Mouse (Mus musculus): ENCODE measurements at regions not wholly inside any gene's neighbourhood (a gene's known extent, or its start where the extent isn't known, plus 50 kb on each side); places are given as distances from the start of the nearest gene placed in this dataset.

GRCm38 (mm10) chr13:110960212-110960611, 294.6 kb upstream of the Actbl2 start:
- no peak overlapping the region for H3K4me2 ChIP-seq

GRCm38 (mm10) chr13:110967109-110967508, 287.7 kb upstream of the Actbl2 start:
- DNase-seq (ENCODE audit: low spot score, missing footprints) (peak; percentile 86), ATAC-seq (ENCODE audit: low FRiP score) (no peak)
- WGBS: 49% methylated on average over 8 of the region's 8 CpGs
- H3K4me3 ChIP-seq (ENCODE audit: low read depth, low read length): no peak overlapping the region
- H3K4me1 ChIP-seq (ENCODE audit: control insufficient read depth, insufficient read depth, low read length): peaks cover 4% of the 10 kb centered on the region; the same call in 1 of the 2 replicates
- no peaks in the 10 kb centered on the region for H3K9me3 ChIP-seq (ENCODE audit: control insufficient read depth, low read length)
- H3K27ac ChIP-seq (ENCODE audit: low read depth, low read length): no peak overlapping the region
- H3K9ac ChIP-seq (ENCODE audit: low read length): no peak overlapping the region
- H3K36me3 ChIP-seq (ENCODE audit: control insufficient read depth, insufficient read depth, low read length): no peaks in the 10 kb centered on the region
- H3K4me2 ChIP-seq: no peak overlapping the region
- H3K27me3 ChIP-seq (ENCODE audit: control insufficient read depth, insufficient read depth, low read length): no peaks in the 10 kb centered on the region

More at GRCm38 (mm10) chr13:110960212-110960611, 294.6 kb upstream of the Actbl2 start:
- 93% methylated on average over 5 of the region's 5 CpGs for WGBS
- Histone ChIP-seq H3K4me1 (ENCODE audit: control insufficient read depth, insufficient read depth, low read length) (no peaks in the 10 kb centered on the region), H3K9me3 (ENCODE audit: control insufficient read depth, low read length) (no peaks in the 10 kb centered on the region), H3K36me3 (ENCODE audit: control insufficient read depth, insufficient read depth, low read length) (no peaks in the 10 kb centered on the region), H3K27me3 (ENCODE audit: control insufficient read depth, insufficient read depth, low read length) (no peaks in the 10 kb centered on the region), H3K9ac (ENCODE audit: low read length) (no peak overlapping the region), H3K4me3 (ENCODE audit: low read depth, low read length) (no peak overlapping the region), H3K27ac (ENCODE audit: low read depth, low read length) (no peak overlapping the region)
- ATAC-seq (ENCODE audit: low FRiP score): no peak
- no peak for DNase-seq (ENCODE audit: low spot score, missing footprints)

- Histone ChIP-seq H3K9ac (ENCODE audit: low read length) (no peak overlapping the region), H3K4me1 (ENCODE audit: control insufficient read depth, insufficient read depth, low read length) (peaks cover 4% of the 10 kb centered on the region; the same call in 1 of the 2 replicates), H3K4me3 (ENCODE audit: low read depth, low read length) (no peak overlapping the region), H3K27ac (ENCODE audit: low read depth, low read length) (no peak overlapping the region), H3K4me2 (no peak overlapping the region), H3K27me3 (ENCODE audit: control insufficient read depth, insufficient read depth, low read length) (no peaks in the 10 kb centered on the region), H3K36me3 (ENCODE audit: control insufficient read depth, insufficient read depth, low read length) (no peaks in the 10 kb centered on the region), H3K9me3 (ENCODE audit: control insufficient read depth, low read length) (no peaks in the 10 kb centered on the region)
- WGBS: 51% methylated on average over 5 of the region's 5 CpGs
- ATAC-seq (ENCODE audit: low FRiP score) (peak; percentile 96), DNase-seq (ENCODE audit: low spot score, missing footprints) (peak; percentile 89)
Measured at GRCm38 (mm10) chr13:110967626-110968506, 286.9 kb upstream of the Actbl2 start.

DNA sequence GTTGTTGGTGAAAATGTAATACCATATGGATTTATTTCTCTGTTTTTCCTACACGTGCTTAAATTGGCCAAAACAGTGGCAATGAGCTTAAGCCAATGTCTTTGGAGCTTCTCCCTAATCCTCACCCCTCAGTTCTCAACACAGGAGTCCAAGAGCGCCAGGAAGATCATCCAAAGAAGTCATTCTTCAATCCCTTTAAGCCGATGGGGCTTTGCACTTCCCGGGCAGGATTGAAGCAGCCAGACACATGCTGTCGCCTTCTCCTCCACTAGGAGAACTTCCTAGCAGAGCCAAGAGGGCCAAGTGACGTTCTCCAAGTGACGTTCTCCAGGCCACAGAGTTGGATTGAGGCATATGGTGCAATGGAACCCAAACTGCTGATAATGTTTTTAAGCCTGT, 286.3 kb upstream of the Actbl2 start:
- H3K4me3 ChIP-seq (ENCODE audit: low read depth, low read length): no peak overlapping the region
- no peak overlapping the region for H3K4me2 ChIP-seq
- no peak overlapping the region for H3K9ac ChIP-seq (ENCODE audit: low read length)
- H3K27ac ChIP-seq (ENCODE audit: low read depth, low read length): no peak overlapping the region
- H3K9me3 ChIP-seq (ENCODE audit: control insufficient read depth, low read length): no peaks in the 10 kb centered on the region
- DNase-seq (ENCODE audit: low spot score, missing footprints): peak; percentile 89
- ATAC-seq (ENCODE audit: low FRiP score): peak; percentile 43; the same call in 1 of the 2 replicates
- H3K4me1 ChIP-seq (ENCODE audit: control insufficient read depth, insufficient read depth, low read length): peaks cover 4% of the 10 kb centered on the region; the same call in 1 of the 2 replicates
- 45% methylated on average over 7 of the region's 7 CpGs for WGBS
- no peaks in the 10 kb centered on the region for H3K36me3 ChIP-seq (ENCODE audit: control insufficient read depth, insufficient read depth, low read length)
- H3K27me3 ChIP-seq (ENCODE audit: control insufficient read depth, insufficient read depth, low read length): no peaks in the 10 kb centered on the region

- WGBS: 86% methylated on average over 5 of the region's 5 CpGs
- no peaks in the 10 kb centered on the region for H3K4me1 ChIP-seq (ENCODE audit: control insufficient read depth, insufficient read depth, low read length)
- H3K9me3 ChIP-seq (ENCODE audit: control insufficient read depth, low read length): no peaks in the 10 kb centered on the region
- DNase-seq (ENCODE audit: low spot score, missing footprints): no peak
- ATAC-seq (ENCODE audit: low FRiP score): no peak
- no peak overlapping the region for H3K4me2 ChIP-seq
- no peak overlapping the region for H3K27ac ChIP-seq (ENCODE audit: low read depth, low read length)
- no peak overlapping the region for H3K9ac ChIP-seq (ENCODE audit: low read length)
- H3K4me3 ChIP-seq (ENCODE audit: low read depth, low read length): no peak overlapping the region
- no peaks in the 10 kb centered on the region for H3K27me3 ChIP-seq (ENCODE audit: control insufficient read depth, insufficient read depth, low read length)
- no peaks in the 10 kb centered on the region for H3K36me3 ChIP-seq (ENCODE audit: control insufficient read depth, insufficient read depth, low read length)
Measured at GRCm38 (mm10) chr13:110977379-110977778, 277.4 kb upstream of the Actbl2 start.

- H3K4me2 ChIP-seq: no peak overlapping the region
- H3K4me1 ChIP-seq (ENCODE audit: control insufficient read depth, insufficient read depth, low read length): no peaks in the 10 kb centered on the region
- H3K36me3 ChIP-seq (ENCODE audit: control insufficient read depth, insufficient read depth, low read length): no peaks in the 10 kb centered on the region
- no peaks in the 10 kb centered on the region for H3K9me3 ChIP-seq (ENCODE audit: control insufficient read depth, low read length)
- no peaks in the 10 kb centered on the region for H3K27me3 ChIP-seq (ENCODE audit: control insufficient read depth, insufficient read depth, low read length)
- H3K4me3 ChIP-seq (ENCODE audit: low read depth, low read length): no peak overlapping the region
- no peak for ATAC-seq (ENCODE audit: low FRiP score)
- H3K27ac ChIP-seq (ENCODE audit: low read depth, low read length): no peak overlapping the region
- WGBS: 88% methylated on average over 3 of the region's 3 CpGs
- DNase-seq (ENCODE audit: low spot score, missing footprints): no peak
- H3K9ac ChIP-seq (ENCODE audit: low read length): no peak overlapping the region
Measured at GRCm38 (mm10) chr13:110978022-110978421, 276.8 kb upstream of the Actbl2 start.

GRCm38 (mm10) chr13:110990677-110991076, 264.1 kb upstream of the Actbl2 start:
- no peak overlapping the region for H3K4me2 ChIP-seq
- no peaks in the 10 kb centered on the region for H3K9me3 ChIP-seq (ENCODE audit: control insufficient read depth, low read length)
- no peaks in the 10 kb centered on the region for H3K27me3 ChIP-seq (ENCODE audit: control insufficient read depth, insufficient read depth, low read length)
- no peaks in the 10 kb centered on the region for H3K4me1 ChIP-seq (ENCODE audit: control insufficient read depth, insufficient read depth, low read length)
- DNase-seq (ENCODE audit: low spot score, missing footprints) (no peak), ATAC-seq (ENCODE audit: low FRiP score) (no peak)
- H3K27ac ChIP-seq (ENCODE audit: low read depth, low read length): no peak overlapping the region
- no peaks in the 10 kb centered on the region for H3K36me3 ChIP-seq (ENCODE audit: control insufficient read depth, insufficient read depth, low read length)
- H3K4me3 ChIP-seq (ENCODE audit: low read depth, low read length): no peak overlapping the region
- no peak overlapping the region for H3K9ac ChIP-seq (ENCODE audit: low read length)
- 95% methylated on average over 2 of the region's 2 CpGs for WGBS

DNA sequence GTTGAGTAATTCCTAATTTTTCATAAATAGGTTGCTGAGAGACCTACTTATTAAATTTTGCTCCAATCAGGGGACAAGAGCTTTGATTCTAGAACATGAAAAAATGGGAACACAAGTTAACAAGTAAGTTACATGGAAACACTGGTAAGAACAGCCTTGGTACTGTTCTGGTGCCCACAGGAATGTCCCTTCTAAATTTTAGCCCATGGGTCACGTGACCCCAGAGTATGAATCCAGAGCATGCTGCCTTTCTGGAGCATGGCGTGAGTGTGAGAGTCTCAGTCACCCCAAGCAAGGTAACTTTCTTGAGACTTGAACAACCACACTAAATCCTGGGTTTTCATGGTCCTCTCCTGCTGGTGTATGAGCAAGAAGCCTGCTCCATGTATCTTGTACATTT, 263.7 kb upstream of the Actbl2 start:
- Histone ChIP-seq H3K9me3 (ENCODE audit: control insufficient read depth, low read length) (no peaks in the 10 kb centered on the region), H3K36me3 (ENCODE audit: control insufficient read depth, insufficient read depth, low read length) (no peaks in the 10 kb centered on the region), H3K4me1 (ENCODE audit: control insufficient read depth, insufficient read depth, low read length) (no peaks in the 10 kb centered on the region), H3K4me2 (no peak overlapping the region), H3K9ac (ENCODE audit: low read length) (no peak overlapping the region), H3K27ac (ENCODE audit: low read depth, low read length) (no peak overlapping the region), H3K4me3 (ENCODE audit: low read depth, low read length) (no peak overlapping the region), H3K27me3 (ENCODE audit: control insufficient read depth, insufficient read depth, low read length) (no peaks in the 10 kb centered on the region)
- WGBS: 81% methylated on average over 2 of the region's 2 CpGs
- ATAC-seq (ENCODE audit: low FRiP score) (no peak), DNase-seq (ENCODE audit: low spot score, missing footprints) (no peak)

DNA sequence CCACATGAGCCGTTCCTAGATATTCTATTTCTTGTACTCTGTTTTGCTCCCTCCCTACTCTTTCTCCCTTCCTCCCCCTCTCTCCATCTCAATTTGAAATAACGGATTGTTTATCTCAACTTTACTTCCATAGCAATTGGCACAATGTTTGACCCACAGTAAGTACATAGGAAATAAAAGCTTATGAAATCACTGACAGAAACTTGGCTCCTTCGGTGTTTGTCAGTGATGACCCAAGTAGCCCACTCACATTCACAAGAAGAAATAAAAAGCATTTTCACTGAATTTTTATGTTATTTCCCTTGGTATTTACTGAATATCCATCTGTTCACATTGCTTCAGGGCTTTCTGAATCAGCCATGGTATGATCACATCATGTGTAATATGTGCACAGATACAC, 260.2 kb upstream of the Actbl2 start:
- H3K4me3 ChIP-seq (ENCODE audit: low read depth, low read length): no peak overlapping the region
- WGBS: 92% methylated on average over 3 of the region's 3 CpGs
- no peaks in the 10 kb centered on the region for H3K27me3 ChIP-seq (ENCODE audit: control insufficient read depth, insufficient read depth, low read length)
- DNase-seq (ENCODE audit: low spot score, missing footprints) (no peak), ATAC-seq (ENCODE audit: low FRiP score) (no peak)
- H3K9me3 ChIP-seq (ENCODE audit: control insufficient read depth, low read length): no peaks in the 10 kb centered on the region
- H3K36me3 ChIP-seq (ENCODE audit: control insufficient read depth, insufficient read depth, low read length): no peaks in the 10 kb centered on the region
- no peak overlapping the region for H3K9ac ChIP-seq (ENCODE audit: low read length)
- H3K27ac ChIP-seq (ENCODE audit: low read depth, low read length): no peak overlapping the region
- H3K4me1 ChIP-seq (ENCODE audit: control insufficient read depth, insufficient read depth, low read length): no peaks in the 10 kb centered on the region
- H3K4me2 ChIP-seq: no peak overlapping the region

Data from midbrain, embryonic 11.5 days (tissue).